Mouse (Mus musculus): ENCODE measurements around the gene Fscn1. TPM values are rescaled to one million over a fixed set of nuclear protein-coding genes. Genes with fewer than 3 reads are reported as not detected.

Fscn1 gene
- polyA plus RNA-seq, 1 experiment: 115 TPM

DNA sequence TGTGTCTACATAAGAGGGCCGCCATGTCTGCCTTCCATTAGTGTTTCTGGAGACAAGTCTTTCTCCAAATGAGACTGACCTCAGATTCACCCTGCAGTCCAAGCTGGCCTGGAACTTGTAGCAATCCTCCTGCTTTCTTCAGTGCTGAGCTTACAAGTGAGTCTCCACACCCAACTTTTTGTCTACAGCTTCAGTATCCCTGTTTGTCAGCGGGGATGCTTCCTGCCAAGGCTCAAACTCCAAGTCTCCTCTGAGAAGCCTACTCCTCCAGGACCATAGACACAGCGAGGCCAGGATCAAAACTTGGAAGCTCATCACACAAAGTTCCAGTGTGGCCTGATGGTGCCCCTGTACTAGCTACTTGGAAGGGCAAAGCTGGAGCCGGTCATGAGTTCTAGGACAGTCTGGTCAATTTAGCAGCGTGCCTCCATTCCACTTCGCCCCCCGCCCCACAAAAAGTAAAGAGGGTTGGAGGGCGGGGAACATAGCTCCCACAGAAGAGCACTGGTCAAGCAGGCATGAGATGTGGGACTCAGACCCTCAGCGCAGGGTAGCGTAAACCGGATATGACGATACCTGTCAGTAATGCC is 32.7 kb upstream of the Fscn1 start:
- no peak for DNase-seq
- Histone ChIP-seq H3K4me3 (replicated peaks; ENCODE audit: insufficient read depth, low read depth, low read length) (no peak overlapping the region), H3K4me1 (ENCODE audit: control insufficient read depth, insufficient read depth, low read length) (peaks cover under 1% of the 10 kb centered on the region; the same call in 1 of the 2 replicates), H3K27ac (ENCODE audit: insufficient read depth, low read length) (no peak overlapping the region), H3K27me3 (ENCODE audit: control insufficient read depth, insufficient read depth, low read length) (no peaks in the 10 kb centered on the region)
- WGBS: 95% methylated on average over 12 of the region's 12 CpGs
- TF ChIP-seq CTCF (IDR thresholded peaks at IDR 0.05; ENCODE audit: borderline replicate concordance, insufficient read depth, low read depth, low read length) (no peak), POLR2A (IDR thresholded peaks at IDR 0.05; ENCODE audit: borderline replicate concordance, insufficient read depth, low read length) (no peak)

- Histone ChIP-seq H3K4me3 (replicated peaks; ENCODE audit: insufficient read depth, low read depth, low read length) (peak overlapping the region; percentile 27), H3K4me1 (ENCODE audit: control insufficient read depth, insufficient read depth, low read length) (peaks cover 7% of the 10 kb centered on the region; the same call in 1 of the 2 replicates), H3K27me3 (ENCODE audit: control insufficient read depth, insufficient read depth, low read length) (no peaks in the 10 kb centered on the region), H3K27ac (ENCODE audit: insufficient read depth, low read length) (no peak overlapping the region)
- WGBS: 9% methylated on average over 35 of the region's 35 CpGs
- TF ChIP-seq CTCF (IDR thresholded peaks at IDR 0.05; ENCODE audit: borderline replicate concordance, insufficient read depth, low read depth, low read length) (no peak), POLR2A (IDR thresholded peaks at IDR 0.05; ENCODE audit: borderline replicate concordance, insufficient read depth, low read length) (no peak)
- DNase-seq: peak; percentile 24 to 37
Observed at GRCm38 (mm10) chr5:142928749-142929399, 31.3 kb upstream of the Fscn1 start.

DNA sequence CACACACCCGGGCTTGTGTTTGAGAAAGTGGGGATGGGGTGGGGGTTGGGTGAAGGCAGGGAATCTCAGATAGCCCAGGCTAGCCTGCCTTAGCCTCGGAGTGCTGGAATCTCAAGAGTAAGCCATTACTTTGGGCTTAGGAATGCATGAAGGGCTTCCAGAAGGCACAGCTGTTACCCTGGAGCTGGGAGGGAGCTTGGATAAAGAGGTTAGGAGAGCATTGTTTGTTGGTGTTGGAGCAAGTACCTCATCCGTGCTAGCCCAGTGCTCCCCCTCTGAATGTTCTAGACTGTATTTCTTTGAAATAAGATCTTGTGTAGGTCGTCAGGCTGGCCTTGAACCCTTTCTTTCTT is 30.8 kb upstream of the Fscn1 start:
- 26% methylated on average over 4 of the region's 4 CpGs for WGBS

DNA sequence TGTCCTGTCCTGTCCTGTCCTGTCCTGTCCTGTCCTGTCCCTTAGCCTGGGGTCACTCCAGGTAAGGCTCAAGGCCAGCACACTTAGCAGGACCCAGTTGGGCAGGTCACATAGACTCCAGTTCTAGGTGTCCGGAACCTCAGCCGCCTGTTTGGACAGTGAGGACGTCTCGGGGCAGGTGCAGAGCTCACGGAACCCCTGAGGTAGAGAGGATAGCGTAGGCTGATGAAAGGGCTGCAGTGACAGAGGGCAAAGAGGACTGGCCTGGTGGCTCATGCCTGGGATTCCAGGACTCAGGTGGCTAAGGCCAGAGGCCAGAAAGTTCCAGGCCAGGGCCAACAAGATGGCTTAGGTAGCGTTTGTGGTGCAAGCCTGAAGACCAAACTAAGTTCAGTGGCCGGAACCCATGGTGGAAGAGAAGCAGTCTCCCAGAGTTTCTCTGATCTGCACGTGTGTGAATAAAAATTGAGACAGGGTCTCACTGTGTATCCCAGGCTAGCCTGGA is 28.9 kb upstream of the Fscn1 start:
- H3K4me1 ChIP-seq (ENCODE audit: control insufficient read depth, insufficient read depth, low read length): peaks cover 7% of the 10 kb centered on the region; the same call in 1 of the 2 replicates
- no peak overlapping the region for H3K27ac ChIP-seq (ENCODE audit: insufficient read depth, low read length)
- no peak for TF ChIP-seq POLR2A (IDR thresholded peaks at IDR 0.05; ENCODE audit: borderline replicate concordance, insufficient read depth, low read length)
- no peak for TF ChIP-seq CTCF (IDR thresholded peaks at IDR 0.05; ENCODE audit: borderline replicate concordance, insufficient read depth, low read depth, low read length)
- H3K4me3 ChIP-seq (replicated peaks; ENCODE audit: insufficient read depth, low read depth, low read length): no peak overlapping the region
- no peak for DNase-seq
- H3K27me3 ChIP-seq (ENCODE audit: control insufficient read depth, insufficient read depth, low read length): no peaks in the 10 kb centered on the region
- 98% methylated on average over 9 of the region's 9 CpGs for WGBS

More for the DNA sequence above, 30.8 kb upstream of the Fscn1 start:
- no peaks in the 10 kb centered on the region for H3K27me3 ChIP-seq (ENCODE audit: control insufficient read depth, insufficient read depth, low read length)
- peak overlapping the region; percentile 27 for H3K4me3 ChIP-seq (replicated peaks; ENCODE audit: insufficient read depth, low read depth, low read length)
- DNase-seq: no peak
- TF ChIP-seq CTCF (IDR thresholded peaks at IDR 0.05; ENCODE audit: borderline replicate concordance, insufficient read depth, low read depth, low read length) (no peak), POLR2A (IDR thresholded peaks at IDR 0.05; ENCODE audit: borderline replicate concordance, insufficient read depth, low read length) (no peak)
- H3K27ac ChIP-seq (ENCODE audit: insufficient read depth, low read length): no peak overlapping the region
- peaks cover 7% of the 10 kb centered on the region; the same call in 1 of the 2 replicates for H3K4me1 ChIP-seq (ENCODE audit: control insufficient read depth, insufficient read depth, low read length)

GRCm38 (mm10) chr5:142932084-142932685 is 28.0 kb upstream of the Fscn1 start:
- WGBS: 35% methylated on average over 9 of the region's 9 CpGs
- Histone ChIP-seq H3K4me1 (ENCODE audit: control insufficient read depth, insufficient read depth, low read length) (peaks cover 7% of the 10 kb centered on the region; the same call in 1 of the 2 replicates), H3K27ac (ENCODE audit: insufficient read depth, low read length) (no peak overlapping the region), H3K4me3 (replicated peaks; ENCODE audit: insufficient read depth, low read depth, low read length) (no peak overlapping the region), H3K27me3 (ENCODE audit: control insufficient read depth, insufficient read depth, low read length) (no peaks in the 10 kb centered on the region)
- TF ChIP-seq POLR2A (IDR thresholded peaks at IDR 0.05; ENCODE audit: borderline replicate concordance, insufficient read depth, low read length) (no peak), CTCF (IDR thresholded peaks at IDR 0.05; ENCODE audit: borderline replicate concordance, insufficient read depth, low read depth, low read length) (peak; percentile 84)
- peak; percentile 76 to 84 for DNase-seq

DNA sequence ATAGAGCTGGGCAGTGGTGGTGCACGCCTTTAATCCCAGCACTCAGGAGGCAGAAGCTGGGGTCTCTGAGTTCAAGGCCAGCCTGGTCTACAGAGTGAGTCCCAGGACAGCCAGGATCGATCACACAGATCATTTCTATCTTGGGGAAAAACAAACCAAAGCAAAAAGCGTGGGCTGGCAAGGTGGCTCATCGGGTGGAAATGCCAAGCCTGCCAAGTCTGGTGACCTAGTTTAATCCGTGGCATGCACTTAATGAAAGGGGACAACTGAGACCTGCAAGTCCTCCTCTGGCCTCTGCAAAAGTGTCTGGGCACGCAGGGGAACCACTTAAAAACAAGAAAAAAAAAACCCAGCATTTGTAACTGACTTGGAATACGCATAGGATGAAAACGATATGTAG is 27.4 kb upstream of the Fscn1 start:
- 35% methylated on average over 8 of the region's 8 CpGs for WGBS
- peak; percentile 43 to 49 for DNase-seq
- Histone ChIP-seq H3K4me1 (ENCODE audit: control insufficient read depth, insufficient read depth, low read length) (peaks cover 7% of the 10 kb centered on the region; the same call in 1 of the 2 replicates), H3K27me3 (ENCODE audit: control insufficient read depth, insufficient read depth, low read length) (no peaks in the 10 kb centered on the region), H3K4me3 (replicated peaks; ENCODE audit: insufficient read depth, low read depth, low read length) (no peak overlapping the region), H3K27ac (ENCODE audit: insufficient read depth, low read length) (no peak overlapping the region)
- TF ChIP-seq CTCF (IDR thresholded peaks at IDR 0.05; ENCODE audit: borderline replicate concordance, insufficient read depth, low read depth, low read length) (no peak), POLR2A (IDR thresholded peaks at IDR 0.05; ENCODE audit: borderline replicate concordance, insufficient read depth, low read length) (no peak)

- Histone ChIP-seq H3K27ac (ENCODE audit: insufficient read depth, low read length) (no peak overlapping the region), H3K27me3 (ENCODE audit: control insufficient read depth, insufficient read depth, low read length) (no peaks in the 10 kb centered on the region), H3K4me3 (replicated peaks; ENCODE audit: insufficient read depth, low read depth, low read length) (peak overlapping the region; percentile 35), H3K4me1 (ENCODE audit: control insufficient read depth, insufficient read depth, low read length) (peaks cover 7% of the 10 kb centered on the region; the same call in 1 of the 2 replicates)
- 19% methylated on average over 13 of the region's 13 CpGs for WGBS
- DNase-seq: peak; percentile 86 to 89
- TF ChIP-seq CTCF (IDR thresholded peaks at IDR 0.05; ENCODE audit: borderline replicate concordance, insufficient read depth, low read depth, low read length): peak; percentile 47; the same call in 1 of the 2 replicates
- no peak for TF ChIP-seq POLR2A (IDR thresholded peaks at IDR 0.05; ENCODE audit: borderline replicate concordance, insufficient read depth, low read length)
Observed at GRCm38 (mm10) chr5:142935642-142936335, 24.4 kb upstream of the Fscn1 start.
